ENCODE assay signal across 8 mouse cellular contexts in the genomic region with DNA sequence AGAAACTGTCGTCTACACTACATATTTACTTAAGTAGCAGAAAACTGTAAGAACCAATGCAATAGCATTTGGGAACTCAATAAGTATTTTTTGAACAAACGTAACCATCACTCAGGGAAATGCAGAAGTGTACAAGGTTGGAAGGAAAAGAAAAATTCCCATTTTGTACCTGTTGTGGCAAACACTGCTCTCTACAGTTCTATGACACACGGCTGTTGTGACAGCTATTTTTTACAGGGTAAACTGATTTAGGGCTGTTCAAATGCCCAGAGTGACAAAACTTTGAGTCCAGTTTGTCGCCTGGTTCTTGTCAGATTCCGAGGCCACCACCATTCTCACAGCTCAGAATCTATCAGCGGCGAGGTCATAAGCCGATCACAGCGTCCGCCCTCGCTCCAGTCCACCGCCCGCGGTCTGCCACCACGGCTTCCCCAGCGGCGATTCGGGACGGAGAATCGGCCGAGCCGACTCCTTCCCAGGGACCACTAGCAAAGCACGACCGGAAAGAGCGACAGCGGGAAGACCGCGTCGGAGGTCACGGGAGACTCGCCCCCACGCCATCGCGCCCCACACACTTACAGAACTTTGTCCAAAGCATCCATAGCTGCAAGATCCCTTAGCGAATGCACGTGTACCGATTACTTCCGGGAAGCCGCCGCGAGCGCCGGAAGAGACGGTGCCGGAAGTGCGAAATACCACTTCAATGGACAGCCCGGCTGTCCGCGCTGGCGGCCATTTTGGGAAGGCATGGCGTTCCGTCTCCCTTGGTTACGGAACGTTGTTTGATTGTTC. TPM values are rescaled to one million over a fixed set of nuclear protein-coding genes. Genes with fewer than 3 reads are reported as not detected.
DNase-seq lines count a peak whose midpoint lies in the region; ATAC-seq and TF ChIP-seq lines count a peak whose summit lies in the region.

A gene (minus strand): TSS at position 663 of the 792 bp plus-strand sequence.

- no peaks in the 10 kb centered on the region for H3K9me3 ChIP-seq in E14TG2a.4 (ENCODE audit: low read length)
- H3K9me3 ChIP-seq in forebrain, embryonic 11.5 days (ENCODE audit: control insufficient read depth, low read length), result no peaks in the 10 kb centered on the region
- no peaks in the 10 kb centered on the region for H3K9me3 ChIP-seq in heart, embryonic 16.5 days (replicated peaks; ENCODE audit: control insufficient read depth, low read length)
- H3K9me3 ChIP-seq in liver, postnatal 0 days (ENCODE audit: low read length), result no peaks in the 10 kb centered on the region
- H3K9me3 ChIP-seq in neural tube, embryonic 14.5 days (ENCODE audit: control insufficient read depth, low read length), result no peaks in the 10 kb centered on the region

- peak within 1 kb of the TSS; percentile 66 for H3K9ac ChIP-seq in forebrain, embryonic 11.5 days (ENCODE audit: low read length)
- peak within 1 kb of the TSS; percentile 79 for H3K9ac ChIP-seq in heart, embryonic 16.5 days (ENCODE audit: low read length)
- peak within 1 kb of the TSS; percentile 74 for H3K9ac ChIP-seq in liver, postnatal 0 days (replicated peaks)
- peak within 1 kb of the TSS; percentile 60 for H3K9ac ChIP-seq in neural tube, embryonic 14.5 days (replicated peaks; ENCODE audit: low read depth, low read length)

- peak; percentile 92 for ATAC-seq in forebrain, embryonic 11.5 days (replicated peaks; ENCODE audit: low FRiP score)
- peak; percentile 92 for ATAC-seq in heart, embryonic 16.5 days (replicated peaks; ENCODE audit: extremely low read depth, insufficient read depth, low FRiP score)
- peak; percentile 94 for ATAC-seq in liver, postnatal 0 days
- ATAC-seq in neural tube, embryonic 14.5 days (ENCODE audit: low read depth), result peak; percentile 95

- H3K4me1 ChIP-seq in E14TG2a.4 (replicated peaks; ENCODE audit: low read depth, low read length), result peaks cover 41% of the 10 kb centered on the region
- H3K4me1 ChIP-seq in forebrain, embryonic 11.5 days (replicated peaks; ENCODE audit: control insufficient read depth, insufficient read depth, low read length), result 0 out of 2 replicates have a peak, but pooled peaks cover 4% of the 10 kb centered on the region
- H3K4me1 ChIP-seq in heart, embryonic 16.5 days (ENCODE audit: control insufficient read depth, insufficient read depth, low read length), result peaks cover 3% of the 10 kb centered on the region; the same call in 1 of the 2 replicates
- H3K4me1 ChIP-seq in liver, postnatal 0 days (ENCODE audit: insufficient read depth), result peaks cover 9% of the 10 kb centered on the region
- 0 out of 2 replicates have a peak, but pooled peaks cover 2% of the 10 kb centered on the region for H3K4me1 ChIP-seq in neural tube, embryonic 14.5 days (ENCODE audit: control insufficient read depth, insufficient read depth, low read length)

- under 1% methylated on average over 54 of the region's 54 CpGs for WGBS in forebrain, embryonic 11.5 days
- WGBS in heart, embryonic 16.5 days, result 1% methylated on average over 54 of the region's 54 CpGs
- under 1% methylated on average over 54 of the region's 54 CpGs for WGBS in liver, postnatal 0 days (ENCODE audit: insufficient replicate concordance)
- under 1% methylated on average over 54 of the region's 54 CpGs for WGBS in neural tube, embryonic 14.5 days

- H3K4me2 ChIP-seq in forebrain, embryonic 11.5 days (ENCODE audit: low read depth, low read length, severe bottlenecking), result peak within 1 kb of the TSS; percentile 71
- peak within 1 kb of the TSS; percentile 89 for H3K4me2 ChIP-seq in heart, embryonic 16.5 days (ENCODE audit: low read depth, low read length)
- H3K4me2 ChIP-seq in liver, postnatal 0 days (ENCODE audit: low read depth, low read length), result peak within 1 kb of the TSS; percentile 96
- H3K4me2 ChIP-seq in neural tube, embryonic 14.5 days (ENCODE audit: low read depth, low read length), result peak within 1 kb of the TSS; percentile 73

- TF ChIP-seq CTCF in E14TG2a.4 (conservative IDR thresholded peaks at IDR 0.05; ENCODE audit: low read length), result no peak
- no peak for TF ChIP-seq CTCF in liver, postnatal 0 days (IDR thresholded peaks at IDR 0.05; ENCODE audit: low read depth)

- peak within 1 kb of the TSS; percentile 97 for H3K4me3 ChIP-seq in E14TG2a.4 (replicated peaks; ENCODE audit: low read length)
- H3K4me3 ChIP-seq in forebrain, embryonic 11.5 days (ENCODE audit: low read depth, low read length), result peak within 1 kb of the TSS; percentile 66
- H3K4me3 ChIP-seq in heart, embryonic 16.5 days (ENCODE audit: low read length), result peak within 1 kb of the TSS; percentile 89
- H3K4me3 ChIP-seq in liver, postnatal 0 days (ENCODE audit: low read depth, low read length), result peak within 1 kb of the TSS; percentile 85
- H3K4me3 ChIP-seq in neural tube, embryonic 14.5 days (ENCODE audit: low read depth, low read length), result peak within 1 kb of the TSS; percentile 81

- no peaks in the 10 kb centered on the region for H3K27me3 ChIP-seq in E14TG2a.4 (ENCODE audit: insufficient read depth, low read length)
- no peaks in the 10 kb centered on the region for H3K27me3 ChIP-seq in forebrain, embryonic 11.5 days (ENCODE audit: control insufficient read depth, insufficient read depth, low read length)
- no peaks in the 10 kb centered on the region for H3K27me3 ChIP-seq in heart, embryonic 16.5 days (ENCODE audit: control insufficient read depth, insufficient read depth, low read length)
- H3K27me3 ChIP-seq in liver, postnatal 0 days (ENCODE audit: insufficient read depth, low read length), result no peaks in the 10 kb centered on the region
- no peaks in the 10 kb centered on the region for H3K27me3 ChIP-seq in neural tube, embryonic 14.5 days (ENCODE audit: control insufficient read depth, insufficient read depth, low read length)

- H3K36me3 ChIP-seq in E14TG2a.4 (ENCODE audit: insufficient read depth, low read length), result peaks cover 81% of the 10 kb centered on the region
- peaks cover 12% of the 10 kb centered on the region for H3K36me3 ChIP-seq in forebrain, embryonic 11.5 days (ENCODE audit: control insufficient read depth, insufficient read depth, low read length)
- peaks cover 43% of the 10 kb centered on the region for H3K36me3 ChIP-seq in heart, embryonic 16.5 days (ENCODE audit: control insufficient read depth, insufficient read depth)
- H3K36me3 ChIP-seq in liver, postnatal 0 days (replicated peaks; ENCODE audit: insufficient read depth, low read length), result peaks cover 49% of the 10 kb centered on the region
- peaks cover 23% of the 10 kb centered on the region for H3K36me3 ChIP-seq in neural tube, embryonic 14.5 days (ENCODE audit: control insufficient read depth, insufficient read depth, low read length)

- peak; percentile 61; the same call in 1 of the 2 replicates for TF ChIP-seq EP300 in liver, postnatal 0 days (IDR thresholded peaks at IDR 0.05; ENCODE audit: low read depth)

- 0 out of 2 replicates have a peak within 1 kb of the TSS, but pooled peaks have one; percentile 57 for H3K27ac ChIP-seq in forebrain, embryonic 11.5 days (ENCODE audit: low read depth, low read length)
- peak within 1 kb of the TSS; percentile 71 for H3K27ac ChIP-seq in heart, embryonic 16.5 days (ENCODE audit: low read length)
- H3K27ac ChIP-seq in liver, postnatal 0 days (ENCODE audit: low read depth), result peak within 1 kb of the TSS; percentile 83
- H3K27ac ChIP-seq in neural tube, embryonic 14.5 days (ENCODE audit: low read depth, low read length), result peak within 1 kb of the TSS; percentile 83

- DNase-seq in c-Kit-positive CD71-negative TER-119-negative erythroid progenitor cells, embryonic 14.5 days (ENCODE audit: low read depth), result peak; percentile 77
- peak; percentile 91 for DNase-seq in forebrain, embryonic 11.5 days (ENCODE audit: low spot score)
- DNase-seq in kidney, postnatal 36 days, result peak; percentile 86 to 91
- DNase-seq in liver, postnatal 0 days, result peak; percentile 88
- peak; percentile 82 for DNase-seq in testis, postnatal 10 days (ENCODE audit: low spot score)

RNA-seq across cellular contexts. Expression of the gene that starts here (rescaled TPM):
- polyA plus RNA-seq in forebrain, embryonic 11.5 days (2014; fragmentation: Nextera tagmentation; extraction: Ambion mirVana), result 74.8 and 77.7 TPM in 2 replicates
- 42.9 and 44.7 TPM in 2 replicates for polyA plus RNA-seq in heart, embryonic 16.5 days (2015; fragmentation: Nextera tagmentation; extraction: Ambion mirVana)
- 23.7 and 24.1 TPM in 2 replicates for polyA plus RNA-seq in liver, postnatal 0 days (2015; fragmentation: Nextera tagmentation; extraction: Ambion mirVana)
- polyA plus RNA-seq in neural tube, embryonic 14.5 days (2014; fragmentation: Nextera tagmentation; extraction: Ambion mirVana), result 71.8 and 81.9 TPM in 2 replicates

Comparison
In these comparisons a context has a peak if more than half of its experiments do, and no peak if none do; other contexts are left out.
1. Peak in every context shown above with its lines: DNase-seq, ATAC-seq, H3K4me3 ChIP-seq and H3K27ac ChIP-seq.